Mouse (Mus musculus) MEL (cell line): Measurements from ENCODE around the gene Ncoa3. TPM values are rescaled to one million over a fixed set of nuclear protein-coding genes. Genes with fewer than 3 reads are reported as not detected.

Experiments used
- DNase-seq: peaks from one replicate; pipeline ENCODE4 v3.0.0; 2011; ENCODE audit warnings: low read depth, low spot score
- H3K27ac ChIP-seq: 2 replicates; pipeline ENCODE4 v1.5.1; 2012; ENCODE audit warnings: low read depth, mild to moderate bottlenecking, control low read depth, low read length, moderate library complexity; ENCODE audit not compliant: control insufficient read depth
- H3K27me3 ChIP-seq, 2 experiments: fragments of 150-350 bp in 1 of 2; sonication (generic) in 1 of 2; 2 replicates each; pipeline ENCODE4 v1.6.1; 2012; ENCODE audit warnings: low read length in 2 of 2, mild to moderate bottlenecking in 2 of 2, improper control_type of control experiment in 1 of 2, moderate library complexity in 1 of 2; ENCODE audit not compliant: insufficient read depth in 2 of 2, control insufficient read depth in 1 of 2
- H3K36me3 ChIP-seq, 2 experiments: 2 replicates each; pipeline ENCODE4 v1.6.1; 2012 to 2014; ENCODE audit warnings: low read length in 2 of 2, improper control_type of control experiment in 1 of 2, inconsistent platforms in 1 of 2, mild to moderate bottlenecking in 1 of 2; ENCODE audit not compliant: insufficient read depth in 2 of 2, control insufficient read depth in 1 of 2
- H3K4me1 ChIP-seq, 2 experiments: fragments of 150-350 bp in 1 of 2; sonication (generic) in 1 of 2; 2 replicates each; pipeline ENCODE4 v1.6.1; 2012; ENCODE audit warnings: low read length in 2 of 2, improper control_type of control experiment in 1 of 2, mild to moderate bottlenecking in 1 of 2; ENCODE audit not compliant: insufficient read depth in 2 of 2, control insufficient read depth in 1 of 2
- H3K4me3 ChIP-seq, 2 experiments: fragments of 150-350 bp in 1 of 2; sonication (generic) in 1 of 2; 2 replicates each; pipeline ENCODE4 v1.5.1; 2012; ENCODE audit warnings: low read depth in 2 of 2, low read length in 2 of 2, mild to moderate bottlenecking in 2 of 2, moderate library complexity in 2 of 2, control low read depth in 1 of 2, improper control_type of control experiment in 1 of 2; ENCODE audit not compliant: control insufficient read depth in 1 of 2, insufficient read depth in 1 of 2
- H3K79me2 ChIP-seq: 2 replicates; pipeline ENCODE4 v1.6.1; 2012; ENCODE audit warnings: mild to moderate bottlenecking, low read length, moderate library complexity; ENCODE audit not compliant: control insufficient read depth, poor library complexity, insufficient read depth
- H3K9ac ChIP-seq: 2 replicates; pipeline ENCODE4 v1.6.1; 2012; ENCODE audit warnings: low read depth, mild to moderate bottlenecking, control low read depth, low read length, moderate library complexity; ENCODE audit not compliant: control insufficient read depth, poor library complexity, severe bottlenecking
- H3K9me3 ChIP-seq: fragments of 150-350 bp; sonication (generic); replicated peaks from 2 replicates; pipeline ENCODE4 v1.6.1; 2012; ENCODE audit warnings: mild to moderate bottlenecking, low read length, improper control_type of control experiment, moderate library complexity; ENCODE audit not compliant: insufficient read depth
- CHD1 ChIP-seq: IDR thresholded peaks from 2 replicates; pipeline ENCODE4 v1.6.1; 2012; ENCODE audit warnings: low read depth, mild to moderate bottlenecking, inconsistent platforms, low read length, improper control_type of control experiment
- CTCF ChIP-seq, 3 experiments: IDR thresholded peaks in 2 of 3; conservative IDR thresholded peaks in 1 of 3; 2 replicates each; pipeline ENCODE4 v1.5.1; 2011 to 2012; ENCODE audit warnings: low read length in 3 of 3, low read depth in 2 of 3, mild to moderate bottlenecking in 2 of 3, improper control_type of control experiment in 1 of 3, inconsistent platforms in 1 of 3, mixed read lengths in 1 of 3, moderate library complexity in 1 of 3; ENCODE audit not compliant: control insufficient read depth in 1 of 3, insufficient read depth in 1 of 3, poor library complexity in 1 of 3, severe bottlenecking in 1 of 3
- MAZ ChIP-seq: IDR thresholded peaks from 2 replicates; pipeline ENCODE4 v1.6.1; 2012; ENCODE audit warnings: low read depth, mild to moderate bottlenecking, inconsistent platforms, low read length, improper control_type of control experiment
- MEF2A ChIP-seq: IDR thresholded peaks from 2 replicates; pipeline ENCODE4 v1.6.1; 2014; ENCODE audit warnings: low read depth, mild to moderate bottlenecking, inconsistent platforms, low read length, improper control_type of control experiment; ENCODE audit not compliant: poor library complexity, insufficient replicate concordance, severe bottlenecking; ENCODE audit errors: extremely low read depth
- MXI1 ChIP-seq: IDR thresholded peaks from 2 replicates; pipeline ENCODE4 v1.6.1; 2011; ENCODE audit warnings: mild to moderate bottlenecking, low read depth, low read length, improper control_type of control experiment
- MYB ChIP-seq: IDR thresholded peaks from 2 replicates; pipeline ENCODE4 v1.6.1; 2011; ENCODE audit warnings: mild to moderate bottlenecking, low read depth, low read length, improper control_type of control experiment
- NELFE ChIP-seq: IDR thresholded peaks from 2 replicates; pipeline ENCODE4 v1.6.1; 2011; ENCODE audit warnings: low read depth, low read length, improper control_type of control experiment
- POLR2AphosphoS5 ChIP-seq: IDR thresholded peaks from 2 replicates; pipeline ENCODE4 v1.6.1; 2012; ENCODE audit warnings: low read depth, borderline replicate concordance, mild to moderate bottlenecking, inconsistent platforms, low read length, moderate library complexity, mixed read lengths
- RAD21 ChIP-seq: IDR thresholded peaks from 2 replicates; pipeline ENCODE4 v1.6.1; 2011; ENCODE audit warnings: mild to moderate bottlenecking, low read depth, low read length, improper control_type of control experiment
- SIN3A ChIP-seq: IDR thresholded peaks from 2 replicates; pipeline ENCODE4 v1.6.1; 2012; ENCODE audit warnings: low read length, improper control_type of control experiment, inconsistent platforms
- SMC3 ChIP-seq: IDR thresholded peaks from 2 replicates; pipeline ENCODE4 v1.6.1; 2011; ENCODE audit warnings: low read depth, low read length, improper control_type of control experiment
- TAL1 ChIP-seq: IDR thresholded peaks from 2 replicates; pipeline ENCODE4 v1.6.1; 2012; ENCODE audit warnings: mild to moderate bottlenecking, inconsistent platforms, low read length, moderate library complexity, mixed read lengths
- TCF12 ChIP-seq: IDR thresholded peaks from 2 replicates; pipeline ENCODE4 v1.6.1; 2014; ENCODE audit warnings: low read depth, mild to moderate bottlenecking, inconsistent platforms, low read length, improper control_type of control experiment, moderate library complexity
- USF2 ChIP-seq, 2 experiments: IDR thresholded peaks; 2 replicates each; pipeline ENCODE4 v1.6.1; 2011 to 2012; ENCODE audit warnings: improper control_type of control experiment in 2 of 2, low read length in 2 of 2, borderline replicate concordance in 1 of 2, inconsistent platforms in 1 of 2, low read depth in 1 of 2, mild to moderate bottlenecking in 1 of 2; ENCODE audit not compliant: insufficient read depth in 1 of 2
- ZC3H11A ChIP-seq: IDR thresholded peaks from 2 replicates; pipeline ENCODE4 v1.6.1; 2012; ENCODE audit warnings: low read depth, mild to moderate bottlenecking, inconsistent platforms, low read length, improper control_type of control experiment
- ZKSCAN1 ChIP-seq: IDR thresholded peaks from 2 replicates; pipeline ENCODE4 v1.6.1; 2012; ENCODE audit warnings: low read depth, mild to moderate bottlenecking, inconsistent platforms, low read length, improper control_type of control experiment, moderate library complexity
- ZMIZ1 ChIP-seq: IDR thresholded peaks from 2 replicates; pipeline ENCODE4 v1.6.1; 2012; ENCODE audit warnings: low read depth, mild to moderate bottlenecking, inconsistent platforms, low read length, improper control_type of control experiment, moderate library complexity
- ZNF384 ChIP-seq: IDR thresholded peaks from 2 replicates; pipeline ENCODE4 v1.6.1; 2012; ENCODE audit warnings: low read depth, mild to moderate bottlenecking, inconsistent platforms, low read length, improper control_type of control experiment
- polyA plus RNA-seq, 2 experiments: library from polyadenylated mRNA; stranded (reverse) in 1 of 2; unstranded in 1 of 2; fragments of >175 nt in 1 of 2; fragments of >200 nt in 1 of 2; gene quantifications; 2 replicates each; pipeline versions ENCODE4 v1.2.1 to v1.2.4; 2012; ENCODE audit warnings: low replicate concordance in 2 of 2, low read depth in 1 of 2; ENCODE audit not compliant: insufficient read length in 2 of 2, insufficient read depth in 1 of 2, missing spikeins in 1 of 2
- total RNA-seq: library from RNA; depleted of rRNA; stranded (reverse); fragments of 300-350 nt; gene quantifications from 2 replicates; pipeline ENCODE4 v1.2.3, GENCODE M21; 2012

Ncoa3 gene
- total and polyA plus RNA-seq, 3 experiments, result 5.7 to 19.8 (median 10.3) TPM

DNA sequence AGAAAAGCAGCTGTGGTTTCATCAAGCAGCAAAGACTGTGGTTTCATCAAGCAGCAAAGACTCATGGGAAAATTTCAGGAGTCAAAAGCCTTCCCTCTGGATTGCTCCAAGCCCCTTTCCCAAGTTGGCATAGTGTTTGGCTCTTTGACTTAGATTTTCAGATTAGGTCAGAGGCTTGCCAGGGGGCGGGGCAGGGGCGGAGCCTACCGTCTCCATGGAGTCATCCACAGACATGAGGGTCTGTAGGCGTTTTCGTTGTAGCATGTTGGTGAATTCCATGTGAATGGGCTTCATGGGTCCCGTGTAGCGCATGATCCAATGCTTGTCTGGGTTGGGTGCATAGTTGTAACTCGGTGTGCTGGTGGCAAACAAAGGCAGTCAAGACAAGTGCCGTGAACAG, 96.6 kb downstream of the Ncoa3 start:
- Histone ChIP-seq H3K9ac (no peak overlapping the region), H3K9me3 (no peaks in the 10 kb centered on the region), H3K36me3 (no peaks in the 10 kb centered on the region), H3K27ac (no peak overlapping the region), H3K4me1 (no peaks in the 10 kb centered on the region), H3K27me3 (no peaks in the 10 kb centered on the region)
- TF ChIP-seq ZNF384 (no peak), USF2 (IDR thresholded peaks at IDR 0.05; ENCODE audit: borderline replicate concordance in 1 of 2, insufficient read depth in 1 of 2, low read depth in 1 of 2, low read length in 2 of 2) (no peak), ZMIZ1 (no peak), RAD21 (no peak), MXI1 (no peak), ZKSCAN1 (no peak)
- TF ChIP-seq, all 39 proteins: peak for 0
- DNase-seq, result no peak
- Histone ChIP-seq H3K79me2 (no peaks in the 10 kb centered on the region), H3K4me3 (no peak overlapping the region)

DNA sequence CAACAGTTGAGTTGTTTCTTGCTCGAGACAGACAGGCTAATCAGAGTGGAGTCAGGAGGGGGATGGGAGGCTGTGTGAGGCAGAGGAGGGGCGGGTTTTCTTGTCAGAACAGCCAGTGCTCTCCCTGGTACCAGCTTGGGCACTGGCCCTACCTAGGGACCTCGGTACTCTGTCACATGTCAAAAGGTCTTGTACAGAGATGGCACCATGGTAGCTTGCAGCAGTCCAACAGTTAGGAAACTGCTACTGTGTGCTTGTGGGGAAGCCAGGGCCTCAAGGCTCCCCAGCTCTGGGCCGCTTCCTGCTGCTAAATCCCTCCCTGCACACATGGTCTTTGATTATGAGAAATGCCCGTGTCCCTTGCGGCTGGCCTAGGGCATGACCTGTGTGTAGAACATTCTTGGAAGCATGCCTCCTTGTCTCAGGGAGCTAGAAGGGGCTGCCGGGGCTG, 97.7 kb downstream of the Ncoa3 start:
- Histone ChIP-seq H3K36me3 (no peaks in the 10 kb centered on the region), H3K27me3 (no peaks in the 10 kb centered on the region), H3K4me3 (no peak overlapping the region), H3K4me1 (no peaks in the 10 kb centered on the region), H3K27ac (no peak overlapping the region), H3K9me3 (no peaks in the 10 kb centered on the region), H3K79me2 (no peaks in the 10 kb centered on the region), H3K9ac (no peak overlapping the region)
- no peak for TF ChIP-seq CHD1
- no peak for TF ChIP-seq POLR2AphosphoS5
- no peak for TF ChIP-seq CTCF (IDR thresholded peaks at IDR 0.05 in 2 of 3, conservative IDR thresholded peaks at IDR 0.05 in 1 of 3; ENCODE audit: control insufficient read depth in 1 of 3, insufficient read depth in 1 of 3, low read depth in 2 of 3, low read length in 3 of 3, poor library complexity in 1 of 3, severe bottlenecking in 1 of 3)
- no peak for TF ChIP-seq MYB
- TF ChIP-seq SMC3, result no peak
- no peak for TF ChIP-seq TAL1
- TF ChIP-seq TCF12, result no peak
- no peak for TF ChIP-seq ZC3H11A
- no peak for TF ChIP-seq NELFE
- no peak for TF ChIP-seq MXI1
- TF ChIP-seq ZMIZ1, result no peak
- no peak for TF ChIP-seq MEF2A
- no peak for TF ChIP-seq MAZ
- no peak for TF ChIP-seq SIN3A
- TF ChIP-seq, all 39 proteins: peak for 0
- DNase-seq, result no peak
